Mouse (Mus musculus): ENCODE data around the gene Fpgs. TPM values are rescaled to one million over a fixed set of nuclear protein-coding genes. Genes with fewer than 3 reads are reported as not detected.

Gene Fpgs
- polyA plus RNA-seq, 1 experiment from 2014 or later: 2.8 TPM

DNA sequence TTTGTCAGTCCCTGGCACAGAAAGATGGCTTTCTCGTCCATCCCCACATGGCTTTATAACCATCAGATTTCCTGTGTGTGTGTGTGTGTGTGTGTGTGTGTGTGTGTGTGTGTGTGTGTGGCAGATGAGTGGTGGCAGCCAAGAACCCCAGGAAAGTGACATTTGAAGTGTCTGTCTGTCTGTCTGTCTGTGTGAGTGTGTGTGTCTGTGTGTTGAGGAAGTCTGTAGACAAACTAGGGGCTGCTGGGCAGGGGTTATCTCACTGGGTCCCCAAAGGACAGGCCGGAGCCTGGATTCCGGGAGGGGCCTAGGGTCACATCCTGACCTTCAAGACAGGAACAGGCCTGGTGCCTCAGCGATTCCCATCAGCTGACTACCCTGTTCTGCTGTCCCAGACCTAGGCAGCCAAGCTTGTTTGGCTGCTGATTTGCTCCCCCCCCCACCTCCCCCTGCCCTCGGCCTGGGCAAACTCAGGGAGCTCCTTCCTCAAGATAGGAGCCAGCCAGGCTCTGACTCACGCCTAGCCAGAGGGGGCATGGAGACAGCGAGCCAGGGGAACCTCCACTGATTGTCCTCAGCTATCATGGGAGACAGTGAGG is 42.3 kb downstream of the Fpgs start:
- Histone ChIP-seq H3K79me2 (ENCODE audit: inconsistent target) (no peaks in the 10 kb centered on the region), H3K4me3 (ENCODE audit: inconsistent target) (no peak overlapping the region), H3K36me3 (ENCODE audit: inconsistent target) (no peaks in the 10 kb centered on the region), H3K27ac (no peak overlapping the region)
- 83% methylated on average over 7 of the region's 7 CpGs for WGBS (ENCODE audit: missing documents)

DNA sequence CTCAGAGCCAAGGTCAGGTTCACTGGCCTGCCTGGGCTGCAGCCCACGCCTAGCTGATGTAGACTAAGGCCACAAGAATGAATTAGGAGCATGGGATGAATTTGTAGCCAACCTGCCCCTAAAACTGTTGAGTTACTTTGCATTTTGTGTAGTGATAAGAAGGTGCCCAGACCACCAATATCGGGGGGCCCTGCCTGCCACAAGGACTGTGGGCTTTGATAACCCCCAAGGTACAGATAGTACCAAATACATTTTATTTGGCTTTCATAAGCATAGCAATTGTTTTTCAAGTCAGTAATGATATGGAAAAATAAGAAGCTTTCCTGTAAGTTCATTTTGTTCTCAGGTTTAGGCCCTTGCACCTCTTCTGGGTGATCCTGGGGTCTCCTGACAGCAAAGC is 45.1 kb downstream of the Fpgs start:
- no peak overlapping the region for H3K4me3 ChIP-seq (ENCODE audit: inconsistent target)
- WGBS (ENCODE audit: missing documents): 100% methylated on average over 2 of the region's 2 CpGs
- no peaks in the 10 kb centered on the region for H3K79me2 ChIP-seq (ENCODE audit: inconsistent target)
- H3K36me3 ChIP-seq (ENCODE audit: inconsistent target): no peaks in the 10 kb centered on the region
- H3K27ac ChIP-seq: no peak overlapping the region

DNA sequence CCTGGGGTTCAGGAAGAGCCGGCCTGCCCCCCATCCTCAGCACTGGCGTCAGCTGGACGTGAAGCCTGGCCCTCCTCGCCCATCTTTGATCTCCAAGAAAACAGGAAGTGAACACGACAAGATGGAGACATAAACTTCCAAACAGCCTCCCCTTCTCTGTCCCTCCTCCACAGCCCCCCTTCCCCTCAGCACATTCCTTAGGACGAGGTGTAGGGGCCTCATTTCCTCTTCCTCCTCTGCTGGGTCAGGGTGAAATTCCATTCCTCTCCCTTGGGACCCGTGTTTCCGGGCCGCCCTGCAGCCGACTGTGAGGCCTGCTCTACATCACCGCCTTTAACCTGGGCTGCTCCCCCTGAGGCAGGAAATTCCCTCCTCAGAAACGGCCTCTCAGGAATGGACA is 48.1 kb downstream of the Fpgs start:
- H3K4me3 ChIP-seq (ENCODE audit: inconsistent target): no peak overlapping the region
- no peaks in the 10 kb centered on the region for H3K79me2 ChIP-seq (ENCODE audit: inconsistent target)
- H3K27ac ChIP-seq: no peak overlapping the region
- no peaks in the 10 kb centered on the region for H3K36me3 ChIP-seq (ENCODE audit: inconsistent target)
- 65% methylated on average over 8 of the region's 12 CpGs for WGBS (ENCODE audit: missing documents)

DNA sequence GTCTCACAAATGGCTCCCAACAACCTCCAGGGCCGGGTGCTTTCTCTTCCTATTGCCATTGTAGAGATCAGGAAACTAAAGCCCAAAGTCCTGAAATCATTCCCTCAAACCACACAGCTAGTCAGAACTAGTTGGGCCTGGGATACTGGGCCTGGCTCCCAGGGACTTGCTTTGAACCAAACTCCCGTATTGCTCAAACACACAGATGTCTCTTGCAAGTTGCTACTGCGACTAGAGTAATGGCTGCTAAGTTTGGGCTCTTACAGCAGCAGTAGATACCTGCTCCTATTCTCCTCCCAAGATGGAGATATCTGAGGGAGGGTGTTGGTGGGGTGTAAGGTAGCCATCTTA is 48.6 kb downstream of the Fpgs start:
- no peaks in the 10 kb centered on the region for H3K79me2 ChIP-seq (ENCODE audit: inconsistent target)
- H3K27ac ChIP-seq: no peak overlapping the region
- H3K36me3 ChIP-seq (ENCODE audit: inconsistent target): no peaks in the 10 kb centered on the region
- H3K4me3 ChIP-seq (ENCODE audit: inconsistent target): no peak overlapping the region
- 85% methylated on average over 3 of the region's 3 CpGs for WGBS (ENCODE audit: missing documents)

- H3K27ac ChIP-seq: no peak overlapping the region
- WGBS (ENCODE audit: missing documents): 54% methylated on average over 14 of the region's 14 CpGs
- no peaks in the 10 kb centered on the region for H3K36me3 ChIP-seq (ENCODE audit: inconsistent target)
- H3K79me2 ChIP-seq (ENCODE audit: inconsistent target): no peaks in the 10 kb centered on the region; the same call in 1 of the 2 replicates
- H3K4me3 ChIP-seq (ENCODE audit: inconsistent target): no peak overlapping the region
Measured at GRCm38 (mm10) chr2:32654743-32655393, 49.1 kb downstream of the Fpgs start.

- no peak overlapping the region for H3K27ac ChIP-seq
- 89% methylated on average over 7 of the region's 7 CpGs for WGBS (ENCODE audit: missing documents)
Measured at GRCm38 (mm10) chr2:32653764-32654163, 50.2 kb downstream of the Fpgs start.

GRCm38 (mm10) chr2:32647366-32647765 is 56.6 kb downstream of the Fpgs start:
- no peaks in the 10 kb centered on the region for H3K36me3 ChIP-seq (ENCODE audit: inconsistent target)
- 12% methylated on average over 7 of the region's 7 CpGs for WGBS (ENCODE audit: missing documents)
- H3K27ac ChIP-seq: peak overlapping the region; percentile 51
- peak overlapping the region; percentile 42 for H3K4me3 ChIP-seq (ENCODE audit: inconsistent target)
- peaks cover 6% of the 10 kb centered on the region; the same call in 1 of the 2 replicates for H3K79me2 ChIP-seq (ENCODE audit: inconsistent target)

More at GRCm38 (mm10) chr2:32653764-32654163, 50.2 kb downstream of the Fpgs start:
- H3K79me2 ChIP-seq (ENCODE audit: inconsistent target): no peaks in the 10 kb centered on the region; the same call in 1 of the 2 replicates
- no peaks in the 10 kb centered on the region for H3K36me3 ChIP-seq (ENCODE audit: inconsistent target)
- no peak overlapping the region for H3K4me3 ChIP-seq (ENCODE audit: inconsistent target)

- Histone ChIP-seq H3K36me3 (ENCODE audit: inconsistent target) (no peaks in the 10 kb centered on the region), H3K79me2 (ENCODE audit: inconsistent target) (peaks cover 6% of the 10 kb centered on the region; the same call in 1 of the 2 replicates), H3K27ac (peak within 1 kb of the TSS; percentile 51), H3K4me3 (ENCODE audit: inconsistent target) (peak within 1 kb of the TSS; percentile 42)
- WGBS (ENCODE audit: missing documents): 3% methylated on average over 31 of the region's 31 CpGs
Measured at GRCm38 (mm10) chr2:32646379-32647056, 57.4 kb downstream of the Fpgs start, which contains the start of gene Eng. Eng (plus strand) TSS chr2:32646595.

- no peak overlapping the region for H3K27ac ChIP-seq
Measured at GRCm38 (mm10) chr2:32645647-32646046, 58.3 kb downstream of the Fpgs start.

DNA sequence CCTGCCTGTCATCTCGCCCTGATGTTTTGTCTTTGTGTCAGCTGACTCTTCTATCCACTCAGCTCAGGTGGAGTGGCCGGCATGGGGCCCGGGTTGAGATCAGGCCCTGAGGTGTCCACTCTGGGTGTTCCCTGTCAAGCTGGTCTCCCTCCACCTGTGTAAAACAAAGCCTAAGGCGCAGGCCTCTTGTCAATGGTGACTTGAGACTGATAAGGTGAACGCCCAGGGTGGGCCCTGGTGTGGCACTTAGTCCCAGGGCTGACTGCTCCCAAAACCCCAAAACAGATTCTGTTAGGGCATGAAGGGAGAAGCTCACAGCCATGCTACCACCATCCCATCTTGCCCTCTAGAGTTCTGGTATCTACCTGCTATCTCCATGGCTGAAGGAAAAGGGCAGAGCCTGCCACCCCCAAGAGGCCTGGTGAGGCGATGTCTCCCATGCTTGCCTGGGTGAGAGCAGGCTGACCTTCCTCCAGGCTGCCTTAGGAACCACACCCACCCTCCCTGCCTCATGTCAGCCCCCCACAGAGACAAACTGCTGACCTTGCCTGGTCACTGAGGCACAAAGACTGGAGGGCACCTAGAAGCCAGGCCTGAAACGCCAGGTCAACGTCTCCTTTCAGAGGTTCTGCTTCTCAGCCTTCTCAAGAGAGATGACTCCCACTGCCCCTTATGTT is 59.0 kb downstream of the Fpgs start:
- no peak overlapping the region for H3K4me3 ChIP-seq (ENCODE audit: inconsistent target)
- 90% methylated on average over 8 of the region's 8 CpGs for WGBS (ENCODE audit: missing documents)
- no peak overlapping the region for H3K27ac ChIP-seq

More at GRCm38 (mm10) chr2:32645647-32646046, 58.3 kb downstream of the Fpgs start:
- no peaks in the 10 kb centered on the region for H3K36me3 ChIP-seq (ENCODE audit: inconsistent target)
- 81% methylated on average over 3 of the region's 3 CpGs for WGBS (ENCODE audit: missing documents)
- peaks cover 6% of the 10 kb centered on the region; the same call in 1 of the 2 replicates for H3K79me2 ChIP-seq (ENCODE audit: inconsistent target)
- H3K4me3 ChIP-seq (ENCODE audit: inconsistent target): no peak overlapping the region

DNA sequence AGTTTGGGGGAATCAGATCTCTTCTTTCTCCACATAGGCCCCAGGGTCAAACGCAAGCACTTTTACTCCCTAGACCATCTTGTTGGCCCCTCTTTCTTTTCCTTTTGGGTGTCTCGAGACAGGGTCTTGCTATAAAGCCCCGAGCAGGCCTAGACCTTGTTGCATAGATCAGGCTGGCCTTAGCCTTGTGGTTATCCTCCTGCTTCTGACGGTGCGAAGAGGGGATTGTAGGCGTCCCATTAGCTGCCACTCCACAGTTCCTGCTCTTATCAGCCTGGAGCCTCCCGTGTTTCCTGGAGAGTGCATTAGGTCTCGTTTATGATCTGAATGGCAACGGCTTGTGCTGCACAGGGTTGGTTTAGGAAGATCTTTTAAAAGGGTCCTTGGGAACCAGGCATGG is 59.9 kb downstream of the Fpgs start:
- Histone ChIP-seq H3K27ac (no peak overlapping the region), H3K4me3 (ENCODE audit: inconsistent target) (no peak overlapping the region), H3K79me2 (ENCODE audit: inconsistent target) (peaks cover 6% of the 10 kb centered on the region; the same call in 1 of the 2 replicates), H3K36me3 (ENCODE audit: inconsistent target) (no peaks in the 10 kb centered on the region)
- WGBS (ENCODE audit: missing documents): 96% methylated on average over 9 of the region's 9 CpGs

More for the DNA sequence above, 59.0 kb downstream of the Fpgs start:
- H3K36me3 ChIP-seq (ENCODE audit: inconsistent target): no peaks in the 10 kb centered on the region
- peaks cover 6% of the 10 kb centered on the region; the same call in 1 of the 2 replicates for H3K79me2 ChIP-seq (ENCODE audit: inconsistent target)

GRCm38 (mm10) chr2:32642813-32643212 is 61.1 kb downstream of the Fpgs start:
- no peak overlapping the region for H3K27ac ChIP-seq
- peaks cover 1% of the 10 kb centered on the region; the same call in 1 of the 2 replicates for H3K79me2 ChIP-seq (ENCODE audit: inconsistent target)
- WGBS (ENCODE audit: missing documents): 96% methylated on average over 7 of the region's 7 CpGs
- H3K36me3 ChIP-seq (ENCODE audit: inconsistent target): no peaks in the 10 kb centered on the region
- no peak overlapping the region for H3K4me3 ChIP-seq (ENCODE audit: inconsistent target)

DNA sequence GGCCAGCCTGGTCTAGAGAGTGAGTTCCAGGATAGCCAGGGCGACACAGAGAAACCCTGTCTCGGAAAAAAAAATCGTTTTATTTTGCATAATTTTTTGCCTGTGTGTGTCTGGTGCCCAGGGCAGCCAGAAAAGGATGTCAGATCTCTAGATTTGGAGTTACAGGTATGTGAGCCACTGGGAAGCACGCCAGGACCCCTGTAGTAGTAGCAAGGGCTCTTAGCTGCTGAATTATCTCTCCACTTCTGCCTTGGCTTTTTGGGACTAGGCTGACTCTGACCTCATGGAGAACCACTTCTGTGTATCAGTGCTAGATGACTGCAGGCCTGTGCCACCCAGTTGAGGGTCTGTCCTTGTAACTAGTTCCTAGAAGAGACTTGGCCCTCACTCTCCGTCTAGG is 62.1 kb downstream of the Fpgs start:
- WGBS (ENCODE audit: missing documents): 83% methylated on average over 5 of the region's 5 CpGs

DNA sequence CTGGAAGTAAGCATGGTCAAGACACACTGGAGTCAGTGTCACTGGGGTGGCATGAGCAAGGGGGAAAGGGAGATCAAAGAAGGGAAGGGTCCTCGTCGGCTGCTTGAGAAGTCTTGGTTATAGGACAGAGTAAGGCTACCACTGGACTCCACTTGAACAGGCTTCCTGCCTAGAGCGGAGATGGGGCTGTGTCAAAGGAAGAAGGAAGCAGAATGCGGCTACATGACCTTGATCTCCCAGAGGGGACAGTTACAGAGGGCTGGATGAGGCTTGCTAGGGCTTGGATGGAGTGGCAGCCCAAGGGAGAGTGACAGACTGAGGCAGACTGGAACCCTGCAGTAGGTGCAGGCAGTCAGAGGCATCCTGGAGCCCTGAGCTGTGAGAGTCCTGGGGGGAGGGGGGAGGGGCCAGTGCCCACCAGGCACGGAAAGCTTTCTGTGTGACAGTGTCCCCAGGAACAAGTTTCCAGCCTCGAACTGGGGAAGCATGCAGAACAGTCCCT is 63.3 kb downstream of the Fpgs start:
- Histone ChIP-seq H3K4me3 (ENCODE audit: inconsistent target) (no peak overlapping the region), H3K27ac (no peak overlapping the region), H3K79me2 (ENCODE audit: inconsistent target) (no peaks in the 10 kb centered on the region), H3K36me3 (ENCODE audit: inconsistent target) (no peaks in the 10 kb centered on the region)
- WGBS (ENCODE audit: missing documents): 68% methylated on average over 6 of the region's 6 CpGs

More for the DNA sequence above, 62.1 kb downstream of the Fpgs start:
- Histone ChIP-seq H3K36me3 (ENCODE audit: inconsistent target) (no peaks in the 10 kb centered on the region), H3K27ac (no peak overlapping the region), H3K4me3 (ENCODE audit: inconsistent target) (no peak overlapping the region), H3K79me2 (ENCODE audit: inconsistent target) (no peaks in the 10 kb centered on the region)
